Mouse (Mus musculus) limb, embryonic 14.5 days (tissue): Measurements from ENCODE around the gene Trim33. TPM values are rescaled to one million over a fixed set of nuclear protein-coding genes. Genes with fewer than 3 reads are reported as not detected.
A peak's percentile ranks its signal among the peaks of the same experiment; 100 is the strongest.

Experiments used
- ATAC-seq: fragments of 200-750 bp; cut with Nextera tagmentation; 2 replicates; pipeline ENCODE4 v1.8.0; 2017; ENCODE audit warnings: low read depth, moderate number of reproducible peaks, moderate TSS enrichment; ENCODE audit not compliant: low FRiP score
- DNase-seq: peaks from one replicate; pipeline ENCODE4 v3.0.0-alpha.2; 2015; ENCODE audit warnings: low spot score
- H3K27ac ChIP-seq: fragments of 300-500 bp; sonication (generic); replicated peaks from 2 replicates; pipeline ENCODE4 v1.5.1; 2014; ENCODE audit warnings: low read depth, mild to moderate bottlenecking, low read length, moderate library complexity, mixed read lengths
- H3K27me3 ChIP-seq: fragments of 300-500 bp; sonication (generic); 2 replicates; pipeline ENCODE4 v1.6.1; 2014; ENCODE audit warnings: low read length, mixed read lengths; ENCODE audit not compliant: control insufficient read depth, insufficient read depth
- H3K36me3 ChIP-seq: fragments of 300-500 bp; sonication (generic); 2 replicates; pipeline ENCODE4 v1.6.1; 2014; ENCODE audit warnings: mild to moderate bottlenecking, low read length, moderate library complexity, mixed read lengths; ENCODE audit not compliant: control insufficient read depth, insufficient read depth
- H3K4me1 ChIP-seq: fragments of 300-500 bp; sonication (generic); 2 replicates; pipeline ENCODE4 v1.6.1; 2014; ENCODE audit warnings: antibody characterized with exemption, low read length, mixed read lengths; ENCODE audit not compliant: control insufficient read depth, insufficient read depth
- H3K4me2 ChIP-seq: fragments of 300-500 bp; sonication (generic); replicated peaks from 2 replicates; pipeline ENCODE4 v1.6.1; 2014; ENCODE audit warnings: low read depth, mild to moderate bottlenecking, low read length, moderate library complexity; ENCODE audit not compliant: severe bottlenecking
- H3K4me3 ChIP-seq: fragments of 300-500 bp; sonication (generic); replicated peaks from 2 replicates; pipeline ENCODE4 v1.5.1; 2014; ENCODE audit warnings: low read length
- H3K9ac ChIP-seq: fragments of 300-500 bp; sonication (generic); 2 replicates; pipeline ENCODE4 v1.6.1; 2014; ENCODE audit warnings: mild to moderate bottlenecking, low read depth, low read length, moderate library complexity; ENCODE audit not compliant: severe bottlenecking
- H3K9me3 ChIP-seq: fragments of 300-500 bp; sonication (generic); 2 replicates; pipeline ENCODE4 v1.6.1; 2016; ENCODE audit warnings: low read length; ENCODE audit not compliant: control insufficient read depth
- POLR2A ChIP-seq: fragments of 200-500 bp; IDR thresholded peaks from 2 replicates; pipeline ENCODE4 v1.8.0; 2012; ENCODE audit warnings: inconsistent platforms, mild to moderate bottlenecking, moderate library complexity, borderline replicate concordance; ENCODE audit not compliant: insufficient read depth, insufficient read length; ENCODE audit errors: extremely low read depth
- WGBS: fragments of 180-500 bp; shearing (Covaris S2); extraction: QIAGEN DNeasy Blood & Tissue Kit; methylation state at CpG from one replicate; pipeline ENCODE4 v1.1.7; 2014; 5-methylcytosine and 5-hydroxymethylcytosine counted together
- polyA plus RNA-seq, 2 experiments: library from polyadenylated mRNA; depleted of rRNA in 1 of 2; stranded (reverse) in 1 of 2; unstranded in 1 of 2; fragments of >200 nt; fragmentation: Nextera tagmentation in 1 of 2; extraction: Ambion mirVana in 1 of 2; gene quantifications; 2 replicates each; pipeline versions ENCODE4 v1.2.1 to v1.2.3; 2012 to 2014

Trim33 gene
- polyA plus RNA-seq, 2 experiments = 20.3 to 21.3 TPM

- WGBS = 69% methylated on average over 2 of the region's 2 CpGs
- Histone ChIP-seq H3K4me1 (no peaks in the 10 kb centered on the region), H3K36me3 (no peaks in the 10 kb centered on the region), H3K4me3 (no peak overlapping the region), H3K4me2 (no peak overlapping the region), H3K9me3 (no peaks in the 10 kb centered on the region), H3K27me3 (no peaks in the 10 kb centered on the region), H3K9ac (no peak overlapping the region), H3K27ac (no peak overlapping the region)
- ATAC-seq = no peak
- no peak for DNase-seq
- TF ChIP-seq POLR2A = no peak
Observed at GRCm38 (mm10) chr3:103394121-103394520, 115.0 kb downstream of the Trim33 start.

GRCm38 (mm10) chr3:103397523-103397922 lies 118.4 kb downstream of the Trim33 start:
- no peak overlapping the region for H3K27ac ChIP-seq
- TF ChIP-seq POLR2A = no peak
- no peaks in the 10 kb centered on the region for H3K36me3 ChIP-seq
- H3K4me3 ChIP-seq = no peak overlapping the region
- WGBS = 83% methylated on average over 3 of the region's 3 CpGs
- H3K4me1 ChIP-seq = no peaks in the 10 kb centered on the region
- H3K9ac ChIP-seq = no peak overlapping the region
- H3K27me3 ChIP-seq = no peaks in the 10 kb centered on the region
- DNase-seq (no peak), ATAC-seq (no peak)
- H3K4me2 ChIP-seq = no peak overlapping the region
- no peaks in the 10 kb centered on the region for H3K9me3 ChIP-seq

- Histone ChIP-seq H3K9ac (no peak overlapping the region), H3K27ac (no peak overlapping the region), H3K27me3 (no peaks in the 10 kb centered on the region), H3K4me2 (no peak overlapping the region), H3K9me3 (no peaks in the 10 kb centered on the region), H3K36me3 (no peaks in the 10 kb centered on the region), H3K4me3 (no peak overlapping the region), H3K4me1 (no peaks in the 10 kb centered on the region)
- ATAC-seq (no peak), DNase-seq (no peak)
- TF ChIP-seq POLR2A = no peak
- WGBS = 87% methylated on average over 6 of the region's 6 CpGs
Observed at GRCm38 (mm10) chr3:103400807-103401206, 121.7 kb downstream of the Trim33 start.

GRCm38 (mm10) chr3:103401342-103402098 lies 122.4 kb downstream of the Trim33 start:
- ATAC-seq (no peak), DNase-seq (peak; percentile 44)
- Histone ChIP-seq H3K4me1 (no peaks in the 10 kb centered on the region), H3K27me3 (no peaks in the 10 kb centered on the region), H3K4me3 (no peak overlapping the region), H3K9ac (no peak overlapping the region), H3K27ac (no peak overlapping the region), H3K4me2 (no peak overlapping the region), H3K36me3 (no peaks in the 10 kb centered on the region), H3K9me3 (no peaks in the 10 kb centered on the region)
- TF ChIP-seq POLR2A = no peak
- 54% methylated on average over 17 of the region's 17 CpGs for WGBS

DNA sequence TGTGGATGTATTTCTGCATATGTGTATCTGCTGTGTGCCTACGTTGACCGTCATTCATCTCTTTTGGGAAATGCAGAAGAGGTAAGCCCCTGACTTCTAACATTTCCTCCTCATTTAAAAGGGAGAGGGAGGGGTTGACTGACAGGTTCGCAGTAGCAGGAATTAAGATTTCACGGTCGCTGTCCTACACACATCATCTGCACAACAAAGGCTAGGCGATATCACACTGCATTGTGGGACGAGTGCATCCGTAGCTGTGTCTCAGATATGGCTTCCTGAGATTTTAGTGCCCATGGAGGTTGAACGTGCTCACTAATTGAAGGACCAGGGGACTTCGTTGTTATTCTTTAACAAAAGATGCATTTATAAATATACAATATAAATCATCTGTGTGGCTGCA lies 123.1 kb downstream of the Trim33 start:
- TF ChIP-seq POLR2A = no peak
- Histone ChIP-seq H3K27me3 (no peaks in the 10 kb centered on the region), H3K36me3 (no peaks in the 10 kb centered on the region), H3K27ac (no peak overlapping the region), H3K4me2 (no peak overlapping the region), H3K9ac (no peak overlapping the region), H3K4me3 (no peak overlapping the region), H3K4me1 (no peaks in the 10 kb centered on the region), H3K9me3 (no peaks in the 10 kb centered on the region)
- no peak for ATAC-seq
- WGBS = 70% methylated on average over 10 of the region's 10 CpGs
- DNase-seq = no peak
